Mouse (Mus musculus) forebrain, embryonic 12.5 days (tissue): Measurements from ENCODE around the gene AW549877. TPM values are rescaled to one million over a fixed set of nuclear protein-coding genes. Genes with fewer than 3 reads are reported as not detected.

ENCODE experiments used
- ATAC-seq: fragments of 200-750 bp; cut with Nextera tagmentation; 2 replicates; pipeline ENCODE4 v1.8.0; 2017; ENCODE audit warnings: moderate TSS enrichment; ENCODE audit not compliant: low FRiP score
- H3K27ac ChIP-seq: fragments of 300-500 bp; sonication (generic); 2 replicates; pipeline ENCODE4 v1.5.1; 2016; ENCODE audit warnings: mild to moderate bottlenecking
- H3K27me3 ChIP-seq: fragments of 300-500 bp; sonication (generic); 2 replicates; pipeline ENCODE4 v1.6.1; 2016; ENCODE audit warnings: mild to moderate bottlenecking
- H3K36me3 ChIP-seq: fragments of 300-500 bp; sonication (generic); replicated peaks from 2 replicates; pipeline ENCODE4 v1.6.1; 2016; ENCODE audit warnings: mild to moderate bottlenecking
- H3K4me1 ChIP-seq: fragments of 300-500 bp; sonication (generic); 2 replicates; pipeline ENCODE4 v1.6.1; 2016
- H3K4me2 ChIP-seq: fragments of 300-500 bp; sonication (generic); 2 replicates; pipeline ENCODE4 v1.6.1; 2016; ENCODE audit warnings: mild to moderate bottlenecking, moderate library complexity
- H3K4me3 ChIP-seq: fragments of 300-500 bp; sonication (generic); replicated peaks from 2 replicates; pipeline ENCODE4 v1.5.1; 2016; ENCODE audit warnings: mild to moderate bottlenecking
- H3K9ac ChIP-seq: fragments of 300-500 bp; sonication (generic); 2 replicates; pipeline ENCODE4 v1.6.1; 2016; ENCODE audit warnings: mild to moderate bottlenecking
- H3K9me3 ChIP-seq: fragments of 300-500 bp; sonication (generic); 2 replicates; pipeline ENCODE4 v1.6.1; 2016
- WGBS: fragments of 180-500 bp; shearing (Covaris S2); methylation state at CpG from one replicate; pipeline ENCODE4 v1.1.7; 2016; 5-methylcytosine and 5-hydroxymethylcytosine counted together
- polyA plus RNA-seq: library from polyadenylated mRNA; unstranded; fragments of >200 nt; fragmentation: Nextera tagmentation; extraction: Ambion mirVana; gene quantifications from 2 replicates; pipeline ENCODE4 v1.2.1, GENCODE M21; 2016

AW549877 gene
- polyA plus RNA-seq, 1 experiment from 2014 or later, result 57.0 TPM

- Histone ChIP-seq H3K9me3 (no peaks in the 10 kb centered on the region), H3K4me3 (no peak overlapping the region), H3K4me1 (peaks cover 12% of the 10 kb centered on the region; the same call in 1 of the 2 replicates), H3K4me2 (no peak overlapping the region), H3K27ac (no peak overlapping the region), H3K9ac (no peak overlapping the region), H3K27me3 (no peaks in the 10 kb centered on the region), H3K36me3 (no peaks in the 10 kb centered on the region)
- ATAC-seq, result no peak
- WGBS, result 83% methylated on average over 13 of the region's 13 CpGs
These were observed 29.4 kb upstream of the AW549877 start for GRCm38 (mm10) chr15:4024726-4025507.

GRCm38 (mm10) chr15:4023747-4024146, 28.2 kb upstream of the AW549877 start:
- Histone ChIP-seq H3K36me3 (no peaks in the 10 kb centered on the region), H3K27ac (no peak overlapping the region), H3K9ac (no peak overlapping the region), H3K4me2 (no peak overlapping the region), H3K27me3 (no peaks in the 10 kb centered on the region), H3K4me3 (no peak overlapping the region), H3K9me3 (no peaks in the 10 kb centered on the region), H3K4me1 (peaks cover 12% of the 10 kb centered on the region; the same call in 1 of the 2 replicates)
- 92% methylated on average over 2 of the region's 2 CpGs for WGBS
- ATAC-seq, result no peak

GRCm38 (mm10) chr15:4020711-4021110, 25.2 kb upstream of the AW549877 start:
- Histone ChIP-seq H3K27me3 (no peaks in the 10 kb centered on the region), H3K4me2 (no peak overlapping the region), H3K9me3 (no peaks in the 10 kb centered on the region), H3K9ac (no peak overlapping the region), H3K36me3 (no peaks in the 10 kb centered on the region), H3K4me1 (0 out of 2 replicates have a peak, but pooled peaks cover under 1% of the 10 kb centered on the region), H3K4me3 (no peak overlapping the region), H3K27ac (no peak overlapping the region)
- no peak for ATAC-seq
- WGBS, result 75% methylated on average over 4 of the region's 4 CpGs

- WGBS, result 81% methylated on average over 2 of the region's 2 CpGs
- Histone ChIP-seq H3K27ac (no peak overlapping the region), H3K27me3 (no peaks in the 10 kb centered on the region), H3K4me2 (no peak overlapping the region), H3K4me3 (no peak overlapping the region), H3K4me1 (no peaks in the 10 kb centered on the region), H3K9me3 (no peaks in the 10 kb centered on the region), H3K9ac (no peak overlapping the region), H3K36me3 (no peaks in the 10 kb centered on the region)
- no peak for ATAC-seq
These were observed 18.3 kb upstream of the AW549877 start for GRCm38 (mm10) chr15:4013873-4014272.

- Histone ChIP-seq H3K9ac (no peak overlapping the region), H3K9me3 (0 out of 2 replicates have a peak, but pooled peaks cover 4% of the 10 kb centered on the region), H3K27me3 (no peaks in the 10 kb centered on the region), H3K27ac (no peak overlapping the region), H3K4me2 (no peak overlapping the region), H3K36me3 (no peaks in the 10 kb centered on the region), H3K4me1 (no peaks in the 10 kb centered on the region), H3K4me3 (no peak overlapping the region)
- 86% methylated on average over 2 of the region's 2 CpGs for whole genome bisulfite sequencing
- ATAC-seq, result no peak
These were observed 5.0 kb upstream of the AW549877 start for GRCm38 (mm10) chr15:4000536-4000935.

GRCm38 (mm10) chr15:3999144-3999543, 3.6 kb upstream of the AW549877 start:
- Histone ChIP-seq H3K4me3 (no peak overlapping the region), H3K4me2 (no peak overlapping the region), H3K36me3 (no peaks in the 10 kb centered on the region), H3K27ac (no peak overlapping the region), H3K27me3 (no peaks in the 10 kb centered on the region), H3K9ac (no peak overlapping the region), H3K4me1 (peaks cover 4% of the 10 kb centered on the region), H3K9me3 (no peaks in the 10 kb centered on the region)
- ATAC-seq, result no peak
- 70% methylated on average over 2 of the region's 2 CpGs for WGBS

GRCm38 (mm10) chr15:3996267-3997010, 895 bp upstream of the AW549877 start:
- 24% methylated on average over 14 of the region's 14 CpGs for WGBS
- Histone ChIP-seq H3K4me1 (peaks cover 9% of the 10 kb centered on the region), H3K9me3 (no peaks in the 10 kb centered on the region), H3K27me3 (no peaks in the 10 kb centered on the region), H3K9ac (peak overlapping the region; percentile 58), H3K27ac (peak overlapping the region; percentile 90), H3K36me3 (peaks cover 7% of the 10 kb centered on the region; the same call in 1 of the 2 replicates), H3K4me2 (peak overlapping the region; percentile 64), H3K4me3 (peak overlapping the region; percentile 73)
- ATAC-seq, result no peak

GRCm38 (mm10) chr15:3994852-3995447, 594 bp downstream of the AW549877 start:
- H3K27me3 ChIP-seq, result no peaks in the 10 kb centered on the region
- peak overlapping the region; percentile 90 for H3K27ac ChIP-seq
- peak overlapping the region; percentile 45 for H3K4me2 ChIP-seq
- H3K4me1 ChIP-seq, result peaks cover 9% of the 10 kb centered on the region
- H3K9ac ChIP-seq, result peak overlapping the region; percentile 80
- H3K36me3 ChIP-seq, result peaks cover 17% of the 10 kb centered on the region
- 26% methylated on average over 14 of the region's 14 CpGs for WGBS
- no peaks in the 10 kb centered on the region for H3K9me3 ChIP-seq
- peak overlapping the region; percentile 73 for H3K4me3 ChIP-seq
- ATAC-seq, result no peak

- Histone ChIP-seq H3K27ac (no peak overlapping the region), H3K9ac (no peak overlapping the region), H3K9me3 (no peaks in the 10 kb centered on the region), H3K36me3 (peaks cover 63% of the 10 kb centered on the region), H3K4me3 (no peak overlapping the region), H3K4me2 (no peak overlapping the region), H3K27me3 (no peaks in the 10 kb centered on the region), H3K4me1 (no peaks in the 10 kb centered on the region)
- no peak for ATAC-seq
- 69% methylated on average over 2 of the region's 2 CpGs for WGBS
These were observed 7.6 kb downstream of the AW549877 start for GRCm38 (mm10) chr15:3987981-3988380.

- Histone ChIP-seq H3K27me3 (no peaks in the 10 kb centered on the region), H3K4me2 (no peak overlapping the region), H3K9me3 (no peaks in the 10 kb centered on the region), H3K36me3 (peaks cover 52% of the 10 kb centered on the region), H3K27ac (no peak overlapping the region), H3K9ac (no peak overlapping the region), H3K4me3 (no peak overlapping the region), H3K4me1 (no peaks in the 10 kb centered on the region)
- WGBS, result 85% methylated on average over 2 of the region's 2 CpGs
- no peak for ATAC-seq
These were observed 10.7 kb downstream of the AW549877 start for GRCm38 (mm10) chr15:3984876-3985275.

- 97% methylated on average over 5 of the region's 5 CpGs for WGBS
These were observed 12.8 kb downstream of the AW549877 start for GRCm38 (mm10) chr15:3982732-3983131.

GRCm38 (mm10) chr15:3979871-3980270, 15.7 kb downstream of the AW549877 start:
- 93% methylated on average over 3 of the region's 3 CpGs for WGBS
- Histone ChIP-seq H3K4me2 (peak overlapping the region; percentile 66), H3K4me3 (no peak overlapping the region), H3K36me3 (peaks cover 23% of the 10 kb centered on the region), H3K27me3 (no peaks in the 10 kb centered on the region), H3K9me3 (no peaks in the 10 kb centered on the region), H3K4me1 (no peaks in the 10 kb centered on the region; the same call in 1 of the 2 replicates), H3K9ac (no peak overlapping the region), H3K27ac (peak overlapping the region; percentile 93; the same call in 1 of the 2 replicates)
- no peak; the same call in 1 of the 2 replicates for ATAC-seq

More at GRCm38 (mm10) chr15:3982732-3983131, 12.8 kb downstream of the AW549877 start:
- no peak for ATAC-seq
- H3K36me3 ChIP-seq, result peaks cover 40% of the 10 kb centered on the region
- H3K4me3 ChIP-seq, result no peak overlapping the region
- no peaks in the 10 kb centered on the region for H3K27me3 ChIP-seq
- no peak overlapping the region for H3K4me2 ChIP-seq
- H3K4me1 ChIP-seq, result no peaks in the 10 kb centered on the region; the same call in 1 of the 2 replicates
- no peak overlapping the region for H3K27ac ChIP-seq
- no peaks in the 10 kb centered on the region for H3K9me3 ChIP-seq
- H3K9ac ChIP-seq, result no peak overlapping the region
